Mouse (Mus musculus) frontal cortex, postnatal 25 days (tissue): Measurements from ENCODE around the gene Lingo1.

Experiments
- DNase-seq, 2 experiments: peaks; one replicate each; pipeline ENCODE4 v3.0.0; 2022; ENCODE audit warnings: low spot score in 2 of 2

The Lingo1 gene

GRCm38 (mm10) chr9:56678929-56679681 lies 117.2 kb downstream of the Lingo1 start:
- DNase-seq, result no peak

GRCm38 (mm10) chr9:56675696-56676095 lies 120.6 kb downstream of the Lingo1 start:
- no peak for DNase-seq

- DNase-seq, result no peak
Measured at GRCm38 (mm10) chr9:56669605-56670221, 126.6 kb downstream of the Lingo1 start.

- DNase-seq, result no peak
Measured at GRCm38 (mm10) chr9:56664136-56664535, 132.1 kb downstream of the Lingo1 start.

GRCm38 (mm10) chr9:56662946-56663345 lies 133.3 kb downstream of the Lingo1 start:
- no peak for DNase-seq

- no peak for DNase-seq
Measured at GRCm38 (mm10) chr9:56662405-56662804, 133.9 kb downstream of the Lingo1 start.

- DNase-seq, result no peak
Measured at GRCm38 (mm10) chr9:56661217-56661840, 134.9 kb downstream of the Lingo1 start.

- DNase-seq, result no peak
Measured at GRCm38 (mm10) chr9:56658580-56658979, 137.7 kb downstream of the Lingo1 start.

GRCm38 (mm10) chr9:56657996-56658398 lies 138.3 kb downstream of the Lingo1 start:
- DNase-seq, result peak in 1 of 2 experiments; percentile 67

GRCm38 (mm10) chr9:56656766-56657542 lies 139.3 kb downstream of the Lingo1 start:
- peak in 1 of 2 experiments; percentile 74 for DNase-seq

- DNase-seq, result no peak
Measured at GRCm38 (mm10) chr9:56655167-56655566, 141.1 kb downstream of the Lingo1 start.

- no peak for DNase-seq
Measured at GRCm38 (mm10) chr9:56652551-56652950, 143.7 kb downstream of the Lingo1 start.

- no peak for DNase-seq
Measured at GRCm38 (mm10) chr9:56651586-56651985, 144.7 kb downstream of the Lingo1 start.

- no peak for DNase-seq
Measured at GRCm38 (mm10) chr9:56646227-56647025, 149.8 kb downstream of the Lingo1 start.

GRCm38 (mm10) chr9:56643474-56643873 lies 152.8 kb downstream of the Lingo1 start:
- no peak for DNase-seq

- DNase-seq, result no peak
Measured at GRCm38 (mm10) chr9:56638226-56638905, 157.9 kb downstream of the Lingo1 start.

GRCm38 (mm10) chr9:56637403-56637857 lies 158.8 kb downstream of the Lingo1 start:
- DNase-seq, result peak in 1 of 2 experiments; percentile 53

GRCm38 (mm10) chr9:56636766-56637402 lies 159.4 kb downstream of the Lingo1 start:
- no peak for DNase-seq

- DNase-seq, result peak; percentile 87 to 89
Measured at GRCm38 (mm10) chr9:56636214-56636613, 160.1 kb downstream of the Lingo1 start.
